Mouse (Mus musculus): ENCODE results near the gene Spdye4b.
"Not testable (repeated sequence)": the region's sequence is repeated elsewhere in the genome, so short reads cannot be mapped to it uniquely, and the experiment has no call there.

DNA sequence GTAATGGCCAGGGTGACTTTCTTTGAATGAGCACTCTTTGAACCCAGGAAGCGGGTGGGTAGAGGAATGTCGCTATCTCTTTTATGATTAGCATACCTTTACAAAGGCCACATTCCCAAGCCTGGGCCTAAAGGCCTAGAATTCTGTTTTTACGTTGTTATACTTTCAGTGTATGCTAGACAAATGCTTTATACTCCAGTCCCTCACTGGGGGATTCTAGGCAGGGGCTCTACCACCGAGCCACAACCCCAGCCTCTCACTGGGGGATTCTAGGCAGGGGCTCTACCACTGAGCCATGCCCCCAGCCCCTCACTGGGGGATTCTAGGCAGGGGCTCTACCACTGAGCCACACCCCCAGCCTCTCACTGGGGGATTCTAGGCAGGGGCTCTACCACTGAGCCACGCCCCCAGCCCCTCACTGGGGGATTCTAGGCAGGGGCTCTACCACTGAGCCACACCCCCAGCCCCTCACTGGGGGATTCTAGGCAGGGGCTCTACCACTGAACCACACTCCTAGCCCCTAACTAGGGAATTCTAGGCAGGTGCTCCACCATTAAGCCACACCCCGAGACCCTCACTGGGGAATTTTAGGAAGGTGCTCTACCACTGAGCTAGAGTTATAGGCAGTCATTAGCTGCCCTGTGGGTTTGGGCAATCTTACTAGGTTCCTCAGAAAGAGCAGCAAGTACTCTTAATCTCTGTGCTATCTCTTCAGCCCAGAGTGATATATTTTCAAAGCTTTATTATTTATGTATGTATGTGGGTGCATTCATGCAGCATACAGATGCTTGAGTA lies 46.4 kb upstream of the Spdye4b start:
- not testable (repeated sequence) for TF ChIP-seq CTCF, POLR2A (IDR thresholded peaks at IDR 0.05; ENCODE audit: insufficient read depth, low read depth, low read length)
